Mouse (Mus musculus) ES-E14 (cell line): ENCODE measurements around the gene Phkb. TPM values are rescaled to one million over a fixed set of nuclear protein-coding genes. Genes with fewer than 3 reads are reported as not detected.

Experiments
- DNase-seq: peaks from one replicate; pipeline ENCODE4 v3.0.0-alpha.2; 2013; ENCODE audit warnings: low read depth, low spot score
- H3K27ac ChIP-seq: 2 replicates; pipeline ENCODE4 v1.5.1; 2012; ENCODE audit warnings: low read depth, mild to moderate bottlenecking, low read length, moderate library complexity, mixed read lengths; ENCODE audit not compliant: poor library complexity, insufficient read depth, severe bottlenecking
- H3K36me3 ChIP-seq: 2 replicates; pipeline ENCODE4 v1.6.1; 2012; ENCODE audit warnings: mild to moderate bottlenecking, low read length, moderate library complexity, mixed read lengths; ENCODE audit not compliant: control insufficient read depth, poor library complexity, insufficient read depth, severe bottlenecking
- H3K4me1 ChIP-seq, 2 experiments: fragments of 150-350 bp in 1 of 2; sonication (generic) in 1 of 2; 2 replicates each; pipeline ENCODE4 v1.6.1; 2012; ENCODE audit warnings: low read length in 2 of 2, mild to moderate bottlenecking in 1 of 2, mixed read lengths in 1 of 2; ENCODE audit not compliant: control insufficient read depth in 2 of 2, insufficient read depth in 2 of 2, poor library complexity in 1 of 2
- H3K4me3 ChIP-seq, 2 experiments: fragments of 150-350 bp in 1 of 2; sonication (generic) in 1 of 2; 2 replicates each; pipeline ENCODE4 v1.5.1; 2012; ENCODE audit warnings: low read length in 2 of 2, low read depth in 1 of 2, mild to moderate bottlenecking in 1 of 2, mixed read lengths in 1 of 2; ENCODE audit not compliant: insufficient read depth in 1 of 2, poor library complexity in 1 of 2, severe bottlenecking in 1 of 2
- H3K9ac ChIP-seq: 2 replicates; pipeline ENCODE4 v1.6.1; 2012; ENCODE audit warnings: low read depth, mild to moderate bottlenecking, low read length, mixed read lengths; ENCODE audit not compliant: poor library complexity, insufficient read depth, severe bottlenecking
- H3K9me3 ChIP-seq: fragments of 150-350 bp; sonication (generic); 2 replicates; pipeline ENCODE4 v1.6.1; 2012; ENCODE audit warnings: low read depth, mild to moderate bottlenecking, low read length; ENCODE audit not compliant: control insufficient read depth, insufficient read depth
- CHD2 ChIP-seq: IDR thresholded peaks from 2 replicates; pipeline ENCODE4 v1.6.1; 2014; ENCODE audit warnings: mild to moderate bottlenecking, low read depth, low read length, inconsistent platforms
- HCFC1 ChIP-seq: IDR thresholded peaks from 2 replicates; pipeline ENCODE4 v1.6.1; 2012; ENCODE audit warnings: low read length, inconsistent platforms, borderline replicate concordance; ENCODE audit not compliant: insufficient read depth
- MAFK ChIP-seq: IDR thresholded peaks from 2 replicates; pipeline ENCODE4 v1.6.1; 2014; ENCODE audit warnings: mild to moderate bottlenecking, low read depth, low read length, inconsistent platforms; ENCODE audit not compliant: insufficient read depth
- ZC3H11A ChIP-seq: IDR thresholded peaks from 2 replicates; pipeline ENCODE4 v1.6.1; 2012; ENCODE audit warnings: low read depth, mild to moderate bottlenecking, inconsistent platforms, low read length, borderline replicate concordance
- ZNF384 ChIP-seq: IDR thresholded peaks from 2 replicates; pipeline ENCODE4 v1.6.1; 2012; ENCODE audit warnings: low read depth, low read length, inconsistent platforms
- in situ Hi-C, 2 experiments: fragments of 600-800 bp; cut with MboI; formaldehyde crosslinking; loops; one replicate each; pipeline ENCODE4 v1.15.1; 2025; ENCODE audit warnings: low sequenced_read_pairs in 2 of 2, inconsistent platforms in 1 of 2; ENCODE audit not compliant: unreplicated experiment in 2 of 2
- total RNA-seq: library from RNA; depleted of rRNA; stranded (reverse); fragments of 300-350 nt; gene quantifications from 2 replicates; pipeline ENCODE4 v1.2.3, GENCODE M21; 2012

Phkb gene
- total RNA-seq, 1 experiment, result 28.1 TPM

GRCm38 (mm10) chr8:85936148-85936547 is 95.4 kb downstream of the Phkb start:
- in situ Hi-C loops, result no loop called here
- no peaks in the 10 kb centered on the region for H3K9me3 ChIP-seq

GRCm38 (mm10) chr8:85937343-85937742 is 96.6 kb downstream of the Phkb start:
- H3K27ac ChIP-seq, result no peak overlapping the region
- H3K9ac ChIP-seq, result no peak overlapping the region
- H3K4me3 ChIP-seq, result no peak overlapping the region
- no peaks in the 10 kb centered on the region; the same call in none of the 2 replicates for H3K36me3 ChIP-seq
- no peaks in the 10 kb centered on the region for H3K9me3 ChIP-seq
- TF ChIP-seq MAFK (no peak), ZNF384 (no peak), HCFC1 (no peak), CHD2 (no peak), ZC3H11A (no peak)
- DNase-seq, result no peak
- in situ Hi-C loops, result no loop called here
- H3K4me1 ChIP-seq, result no peaks in the 10 kb centered on the region

More at GRCm38 (mm10) chr8:85936148-85936547, 95.4 kb downstream of the Phkb start:
- Histone ChIP-seq H3K4me1 (no peaks in the 10 kb centered on the region), H3K27ac (no peak overlapping the region), H3K36me3 (no peaks in the 10 kb centered on the region; the same call in 1 of the 2 replicates), H3K4me3 (no peak overlapping the region), H3K9ac (no peak overlapping the region)
- DNase-seq, result peak; percentile 4
- TF ChIP-seq ZNF384 (no peak), ZC3H11A (no peak), CHD2 (no peak), HCFC1 (no peak), MAFK (no peak)

- no peaks in the 10 kb centered on the region; the same call in 1 of the 2 replicates for H3K36me3 ChIP-seq
- no peak for TF ChIP-seq ZC3H11A
- TF ChIP-seq ZNF384, result no peak
- no peak for TF ChIP-seq HCFC1
- TF ChIP-seq MAFK, result no peak
- TF ChIP-seq CHD2, result no peak
- H3K4me1 ChIP-seq, result no peaks in the 10 kb centered on the region
- DNase-seq, result no peak
- in situ Hi-C loops, result no loop called here
- no peak overlapping the region for H3K4me3 ChIP-seq
- H3K9ac ChIP-seq, result no peak overlapping the region
- no peak overlapping the region for H3K27ac ChIP-seq
- no peaks in the 10 kb centered on the region for H3K9me3 ChIP-seq
Measured at GRCm38 (mm10) chr8:85944820-85945219, 104.1 kb downstream of the Phkb start.

GRCm38 (mm10) chr8:85958391-85958790 is 117.6 kb downstream of the Phkb start:
- DNase-seq, result no peak
- Histone ChIP-seq H3K9ac (no peak overlapping the region), H3K36me3 (no peaks in the 10 kb centered on the region), H3K4me1 (no peaks in the 10 kb centered on the region), H3K4me3 (no peak overlapping the region), H3K9me3 (no peaks in the 10 kb centered on the region), H3K27ac (no peak overlapping the region)
- in situ Hi-C loops, result no loop called here
- TF ChIP-seq MAFK, result no peak
- no peak for TF ChIP-seq ZNF384
- TF ChIP-seq ZC3H11A, result no peak
- TF ChIP-seq HCFC1, result no peak
- no peak for TF ChIP-seq CHD2

GRCm38 (mm10) chr8:85959880-85960279 is 119.1 kb downstream of the Phkb start:
- no peak overlapping the region for H3K4me3 ChIP-seq
- no peaks in the 10 kb centered on the region for H3K4me1 ChIP-seq
- no peaks in the 10 kb centered on the region for H3K36me3 ChIP-seq
- in situ Hi-C loops, result no loop called here
- no peak for DNase-seq
- no peak overlapping the region for H3K9ac ChIP-seq
- H3K27ac ChIP-seq, result no peak overlapping the region
- no peaks in the 10 kb centered on the region for H3K9me3 ChIP-seq
- TF ChIP-seq CHD2 (no peak), ZNF384 (no peak), ZC3H11A (no peak), MAFK (no peak), HCFC1 (no peak)
